Mouse (Mus musculus) hindbrain, embryonic 16.5 days (tissue): ENCODE data around the gene Ptpre. TPM values are rescaled to one million over a fixed set of nuclear protein-coding genes. Genes with fewer than 3 reads are reported as not detected.

ENCODE experiments used
- ATAC-seq: fragments of 200-750 bp; cut with Nextera tagmentation; 2 replicates; pipeline ENCODE4 v1.8.0; 2017; ENCODE audit warnings: moderate TSS enrichment, moderate library complexity
- H3K27ac ChIP-seq: fragments of 300-500 bp; sonication (generic); 2 replicates; pipeline ENCODE4 v1.5.1; 2014; ENCODE audit warnings: low read depth, mild to moderate bottlenecking, control low read depth, low read length, moderate library complexity
- H3K27me3 ChIP-seq: fragments of 300-500 bp; sonication (generic); replicated peaks from 2 replicates; pipeline ENCODE4 v1.6.1; 2014; ENCODE audit warnings: low read length; ENCODE audit not compliant: control insufficient read depth, insufficient read depth
- H3K36me3 ChIP-seq: fragments of 300-500 bp; sonication (generic); 2 replicates; pipeline ENCODE4 v1.6.1; 2014; ENCODE audit warnings: mild to moderate bottlenecking, low read length, moderate library complexity, mixed read lengths; ENCODE audit not compliant: control insufficient read depth, insufficient read depth
- H3K4me1 ChIP-seq: fragments of 300-500 bp; sonication (generic); 2 replicates; pipeline ENCODE4 v1.6.1; 2014; ENCODE audit warnings: low read depth, low read length; ENCODE audit not compliant: control insufficient read depth, insufficient read depth
- H3K4me2 ChIP-seq: fragments of 300-500 bp; sonication (generic); 2 replicates; pipeline ENCODE4 v1.6.1; 2014; ENCODE audit warnings: mild to moderate bottlenecking, low read length, control low read depth, moderate library complexity
- H3K4me3 ChIP-seq: fragments of 300-500 bp; sonication (generic); 2 replicates; pipeline ENCODE4 v1.5.1; 2014; ENCODE audit warnings: mild to moderate bottlenecking, low read length, control low read depth, moderate library complexity
- H3K9ac ChIP-seq: fragments of 300-500 bp; sonication (generic); 2 replicates; pipeline ENCODE4 v1.6.1; 2014; ENCODE audit warnings: low read depth, mild to moderate bottlenecking, control low read depth, low read length, moderate library complexity
- H3K9me3 ChIP-seq: fragments of 300-500 bp; sonication (generic); 2 replicates; pipeline ENCODE4 v1.6.1; 2014; ENCODE audit warnings: mild to moderate bottlenecking, low read length, moderate library complexity; ENCODE audit not compliant: control insufficient read depth
- WGBS: fragments of 180-500 bp; shearing (Covaris S2); extraction: QIAGEN DNeasy Blood & Tissue Kit; methylation state at CpG from one replicate; pipeline ENCODE4 v1.1.7; 2014; 5-methylcytosine and 5-hydroxymethylcytosine counted together
- polyA plus RNA-seq: library from polyadenylated mRNA; unstranded; fragments of >200 nt; fragmentation: Nextera tagmentation; extraction: Ambion mirVana; gene quantifications from 2 replicates; pipeline ENCODE4 v1.2.1, GENCODE M21; 2015

Gene Ptpre
- polyA plus RNA-seq, 1 experiment from 2014 or later = 8.1 TPM

DNA sequence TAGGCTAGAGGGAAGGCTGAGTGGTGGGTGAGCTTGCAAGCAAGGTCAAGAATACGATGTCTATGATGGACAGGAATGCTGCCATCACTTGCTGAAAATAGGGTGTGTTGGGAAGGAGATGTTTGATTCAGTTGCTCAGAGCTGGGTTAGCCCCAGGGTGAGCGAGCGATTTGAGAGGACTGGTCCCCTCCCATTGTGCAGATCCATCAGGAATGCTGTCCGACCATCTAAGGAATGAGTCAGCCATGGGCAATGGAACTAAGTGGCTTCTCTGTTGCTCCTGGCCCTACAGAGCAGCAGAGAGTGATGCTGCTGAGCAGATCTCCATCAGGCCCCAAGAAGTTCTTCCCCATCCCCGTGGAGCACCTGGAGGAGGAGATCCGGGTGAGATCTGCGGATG, 116.3 kb downstream of the Ptpre start:
- Histone ChIP-seq H3K4me3 (no peak overlapping the region), H3K27me3 (no peaks in the 10 kb centered on the region), H3K4me1 (no peaks in the 10 kb centered on the region), H3K9ac (no peak overlapping the region), H3K4me2 (no peak overlapping the region), H3K9me3 (no peaks in the 10 kb centered on the region), H3K27ac (no peak overlapping the region), H3K36me3 (no peaks in the 10 kb centered on the region)
- no peak for ATAC-seq
- 86% methylated on average over 7 of the region's 7 CpGs for WGBS

- H3K9ac ChIP-seq = no peak overlapping the region
- ATAC-seq = no peak
- 91% methylated on average over 6 of the region's 6 CpGs for WGBS
- H3K4me2 ChIP-seq = no peak overlapping the region
- H3K27me3 ChIP-seq = no peaks in the 10 kb centered on the region
- H3K4me1 ChIP-seq = no peaks in the 10 kb centered on the region
- H3K36me3 ChIP-seq = no peaks in the 10 kb centered on the region
- H3K9me3 ChIP-seq = no peaks in the 10 kb centered on the region
- H3K4me3 ChIP-seq = no peak overlapping the region
- no peak overlapping the region for H3K27ac ChIP-seq
These were observed 117.0 kb downstream of the Ptpre start for GRCm38 (mm10) chr7:135654288-135654687.

GRCm38 (mm10) chr7:135655113-135655512, 117.8 kb downstream of the Ptpre start:
- no peak overlapping the region for H3K4me2 ChIP-seq
- H3K36me3 ChIP-seq = no peaks in the 10 kb centered on the region
- H3K27ac ChIP-seq = no peak overlapping the region
- no peak for ATAC-seq
- H3K9me3 ChIP-seq = no peaks in the 10 kb centered on the region
- H3K27me3 ChIP-seq = no peaks in the 10 kb centered on the region
- WGBS = 75% methylated on average over 4 of the region's 4 CpGs
- H3K9ac ChIP-seq = no peak overlapping the region
- no peak overlapping the region for H3K4me3 ChIP-seq
- H3K4me1 ChIP-seq = no peaks in the 10 kb centered on the region

- WGBS = 93% methylated on average over 7 of the region's 7 CpGs
- ATAC-seq = no peak
These were observed 120.9 kb downstream of the Ptpre start for GRCm38 (mm10) chr7:135658150-135658549.

GRCm38 (mm10) chr7:135659314-135659935, 122.1 kb downstream of the Ptpre start:
- ATAC-seq = no peak
- no peaks in the 10 kb centered on the region for H3K4me1 ChIP-seq
- 94% methylated on average over 5 of the region's 5 CpGs for WGBS
- H3K9me3 ChIP-seq = no peaks in the 10 kb centered on the region
- no peak overlapping the region for H3K27ac ChIP-seq
- H3K4me3 ChIP-seq = no peak overlapping the region
- no peak overlapping the region for H3K9ac ChIP-seq
- no peak overlapping the region for H3K4me2 ChIP-seq
- H3K36me3 ChIP-seq = no peaks in the 10 kb centered on the region
- H3K27me3 ChIP-seq = no peaks in the 10 kb centered on the region

More at GRCm38 (mm10) chr7:135658150-135658549, 120.9 kb downstream of the Ptpre start:
- Histone ChIP-seq H3K4me2 (no peak overlapping the region), H3K27ac (no peak overlapping the region), H3K9ac (no peak overlapping the region), H3K36me3 (no peaks in the 10 kb centered on the region), H3K4me3 (no peak overlapping the region), H3K4me1 (no peaks in the 10 kb centered on the region), H3K27me3 (no peaks in the 10 kb centered on the region), H3K9me3 (no peaks in the 10 kb centered on the region)

- H3K4me3 ChIP-seq = no peak overlapping the region
- H3K4me1 ChIP-seq = no peaks in the 10 kb centered on the region
- no peak overlapping the region for H3K9ac ChIP-seq
- H3K27me3 ChIP-seq = no peaks in the 10 kb centered on the region
- no peaks in the 10 kb centered on the region for H3K36me3 ChIP-seq
- no peak overlapping the region for H3K4me2 ChIP-seq
- no peaks in the 10 kb centered on the region for H3K9me3 ChIP-seq
- no peak for ATAC-seq
- no peak overlapping the region for H3K27ac ChIP-seq
These were observed 123.0 kb downstream of the Ptpre start for GRCm38 (mm10) chr7:135660314-135660713.

GRCm38 (mm10) chr7:135664211-135664610, 126.9 kb downstream of the Ptpre start:
- H3K27ac ChIP-seq = no peak overlapping the region
- no peak overlapping the region for H3K4me3 ChIP-seq
- H3K9me3 ChIP-seq = no peaks in the 10 kb centered on the region
- H3K27me3 ChIP-seq = no peaks in the 10 kb centered on the region
- 81% methylated on average over 7 of the region's 7 CpGs for WGBS
- no peaks in the 10 kb centered on the region for H3K4me1 ChIP-seq
- H3K36me3 ChIP-seq = no peaks in the 10 kb centered on the region
- no peak overlapping the region for H3K4me2 ChIP-seq
- ATAC-seq = no peak
- no peak overlapping the region for H3K9ac ChIP-seq

DNA sequence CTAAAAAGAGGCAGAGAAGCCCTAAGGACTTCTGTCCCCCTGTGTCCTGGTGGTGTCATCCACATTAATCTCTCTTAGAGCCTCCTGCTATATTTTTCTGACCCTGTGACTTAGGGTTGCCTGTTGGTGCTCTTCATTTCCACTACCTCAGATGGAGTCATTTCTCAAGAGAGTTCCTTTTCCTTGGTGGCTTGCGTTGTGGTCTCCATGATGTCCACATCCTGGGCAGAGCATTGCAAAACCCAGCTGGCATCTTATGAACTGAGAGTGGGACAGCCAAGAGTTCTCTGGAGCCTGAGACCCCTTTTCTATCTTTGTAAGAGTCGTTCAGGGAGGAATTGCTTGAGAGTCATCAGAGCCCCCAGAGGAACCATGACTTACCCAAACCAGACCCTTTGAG, 129.0 kb downstream of the Ptpre start:
- Histone ChIP-seq H3K9ac (no peak overlapping the region), H3K27ac (no peak overlapping the region), H3K36me3 (no peaks in the 10 kb centered on the region), H3K4me2 (no peak overlapping the region), H3K4me3 (no peak overlapping the region), H3K4me1 (no peaks in the 10 kb centered on the region), H3K9me3 (no peaks in the 10 kb centered on the region), H3K27me3 (no peaks in the 10 kb centered on the region)
- no peak for ATAC-seq
- WGBS = 88% methylated on average over 2 of the region's 2 CpGs

GRCm38 (mm10) chr7:135668852-135669739, 131.8 kb downstream of the Ptpre start:
- no peaks in the 10 kb centered on the region; the same call in 1 of the 2 replicates for H3K36me3 ChIP-seq
- H3K4me2 ChIP-seq = no peak overlapping the region
- no peaks in the 10 kb centered on the region for H3K4me1 ChIP-seq
- no peak overlapping the region for H3K27ac ChIP-seq
- no peak overlapping the region for H3K9ac ChIP-seq
- H3K27me3 ChIP-seq = no peaks in the 10 kb centered on the region
- 37% methylated on average over 16 of the region's 16 CpGs for WGBS
- H3K9me3 ChIP-seq = no peaks in the 10 kb centered on the region
- no peak overlapping the region for H3K4me3 ChIP-seq
- ATAC-seq = peak; percentile 37; the same call in 1 of the 2 replicates
